Mouse (Mus musculus) kidney, adult 18-20 months (tissue): ENCODE measurements around the gene Ccdc173.
A peak's percentile ranks its signal among the peaks of the same experiment; 100 is the strongest.
"Not testable (repeated sequence)": the region's sequence is repeated elsewhere in the genome, so short reads cannot be mapped to it uniquely, and the experiment has no call there.

Experiments
- DNase-seq: peaks from one replicate; pipeline ENCODE4 v3.0.0; 2021

The Ccdc173 gene

DNA sequence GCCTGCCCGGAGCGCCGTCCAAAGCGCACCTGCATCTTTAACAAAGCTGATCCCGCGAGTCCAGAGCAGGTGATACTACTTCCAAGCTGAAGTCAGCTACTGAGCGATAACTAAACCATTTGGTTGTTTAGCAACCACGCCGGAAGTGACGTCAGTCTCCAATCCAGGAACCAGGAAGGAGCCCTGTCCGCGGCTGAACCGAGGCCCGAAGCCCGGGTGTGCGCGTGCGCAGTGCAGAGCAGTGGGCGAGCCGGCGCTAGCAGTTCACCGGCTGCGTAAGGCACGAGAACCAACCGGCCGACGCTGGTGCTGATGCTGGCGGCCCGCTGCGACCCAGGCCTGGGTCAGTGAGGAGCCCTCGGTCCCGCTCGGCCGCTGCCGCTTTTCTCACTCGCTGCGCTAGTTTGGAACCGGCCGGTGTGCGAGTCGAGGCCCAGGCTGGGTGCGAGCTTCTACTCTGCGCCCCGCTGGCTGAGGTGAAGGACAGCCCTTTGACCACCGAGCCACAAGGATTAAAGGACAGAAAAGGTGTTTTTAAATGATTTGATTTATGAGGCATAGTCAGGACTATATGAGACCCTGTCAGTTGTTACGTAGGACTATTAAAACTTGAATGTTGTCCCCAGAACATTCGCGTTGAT lies at the start of gene Ccdc173, which contains the start of gene Phospho2:
Gene Ccdc173 (minus strand): TSS at position 147 of the 641 bp plus-strand sequence.
Gene Phospho2 (plus strand): TSS at position 195 of the 641 bp plus-strand sequence.
- DNase-seq: peak; percentile 97

DNA sequence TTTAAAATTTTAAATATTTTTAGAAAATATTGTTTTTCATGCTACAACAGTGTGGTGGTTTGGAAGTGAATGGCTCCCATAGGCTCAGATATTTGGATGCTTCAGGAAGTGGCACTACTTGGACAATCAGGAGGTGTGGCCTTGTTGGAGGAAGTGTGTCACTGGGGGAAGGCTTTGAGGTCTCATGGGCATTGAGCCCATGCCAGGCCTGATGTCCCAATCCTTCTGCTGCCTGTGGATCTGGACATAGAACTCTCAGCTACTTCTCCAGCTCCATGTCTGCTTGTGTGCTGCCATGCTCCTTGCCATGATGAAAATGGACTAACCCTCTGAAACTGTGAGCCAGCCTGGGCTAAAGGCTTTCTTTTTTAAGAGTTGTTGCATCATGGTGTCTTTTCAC lies 49.3 kb upstream of the Ccdc173 start:
- DNase-seq: no peak

DNA sequence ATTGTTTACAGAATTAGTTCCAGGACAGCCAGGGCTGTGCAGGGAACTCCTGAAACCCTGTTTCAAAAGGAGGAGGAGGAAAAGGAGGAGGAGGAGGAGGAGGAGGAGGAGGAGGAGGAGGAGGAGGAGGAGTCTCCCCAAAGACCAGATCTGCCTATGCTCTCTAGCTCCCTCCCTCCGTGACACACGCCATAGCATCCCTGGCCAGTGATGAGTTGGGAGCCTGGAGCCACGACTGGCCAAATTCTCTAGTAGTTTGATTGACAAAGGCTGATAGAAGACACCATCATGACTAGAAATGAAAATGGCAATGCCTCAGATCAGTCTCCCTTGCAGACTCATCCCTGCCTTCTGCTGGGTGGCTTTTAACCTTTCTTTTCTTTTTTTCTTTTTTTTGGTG lies 48.6 kb upstream of the Ccdc173 start:
- DNase-seq: no peak

DNA sequence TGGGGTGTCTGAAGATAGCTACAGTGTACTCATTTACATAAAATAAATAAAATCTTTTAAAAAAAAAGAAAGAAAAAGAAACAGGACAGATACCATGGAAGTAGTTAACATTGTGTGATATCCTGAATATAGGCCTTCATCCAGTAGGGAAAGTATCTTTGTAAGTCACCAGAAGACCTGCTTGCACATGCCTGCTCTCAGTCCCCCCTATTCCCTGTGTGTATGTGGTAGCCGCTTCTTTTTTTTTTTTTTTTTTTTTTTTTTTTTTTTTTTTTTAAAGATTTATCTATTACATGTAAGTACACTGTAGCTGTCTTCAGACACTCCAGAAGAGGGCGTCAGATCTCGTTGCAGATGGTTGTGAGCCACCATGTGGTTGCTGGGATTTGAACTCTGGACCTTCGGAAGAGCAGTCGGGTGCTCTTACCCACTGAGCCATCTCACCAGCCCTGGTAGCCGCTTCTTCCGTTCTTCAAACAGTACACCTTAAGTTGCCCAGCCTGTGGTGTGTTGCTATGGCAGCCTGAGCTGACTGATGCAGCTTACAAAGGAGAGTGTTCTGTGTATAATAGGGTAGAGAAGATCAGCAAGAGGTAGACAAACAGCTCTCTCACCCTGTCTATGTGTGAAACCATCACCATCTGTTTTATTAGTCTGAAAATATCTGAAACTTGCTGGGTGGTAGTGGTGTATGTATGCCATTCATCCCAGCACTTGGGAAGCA lies 48.0 kb upstream of the Ccdc173 start:
- DNase-seq: no peak

DNA sequence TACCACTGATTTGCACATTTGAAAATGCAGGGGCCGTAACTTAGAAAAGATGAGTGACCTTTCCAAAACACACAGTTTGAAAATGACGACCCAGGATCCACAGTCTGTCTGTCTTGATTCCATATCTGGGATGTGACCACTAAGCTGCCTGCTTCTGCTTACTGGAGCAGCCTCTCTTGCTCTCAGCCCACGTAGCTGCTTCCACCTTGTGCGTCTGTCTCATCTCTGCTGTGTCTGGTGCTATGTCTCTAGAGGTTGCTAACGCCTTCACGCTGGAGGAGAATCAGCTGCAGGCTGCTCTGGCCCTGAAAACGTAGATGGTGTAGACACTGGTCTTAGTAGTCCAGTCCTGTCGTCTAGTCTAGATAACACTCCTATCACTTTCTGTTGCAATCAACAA lies 40.7 kb upstream of the Ccdc173 start:
- no peak for DNase-seq

DNA sequence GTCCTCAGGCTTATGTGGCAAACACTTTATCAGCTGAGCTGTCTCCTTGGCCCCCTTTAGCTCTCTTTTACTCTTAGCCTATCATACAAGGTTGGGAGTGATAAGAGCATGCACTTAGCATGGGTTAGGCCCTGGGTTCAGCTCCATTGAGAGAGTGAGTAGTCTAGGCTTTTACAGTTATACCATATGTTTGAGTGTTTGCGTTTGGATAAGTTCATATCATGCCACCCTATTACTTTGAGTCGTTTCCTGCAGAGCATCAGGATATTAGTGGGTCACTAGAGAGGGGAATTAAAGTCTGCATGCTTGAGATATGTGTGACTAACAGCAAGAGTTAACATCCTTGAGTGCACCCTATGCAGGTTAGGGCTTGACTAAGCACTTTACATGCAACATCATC lies 40.3 kb upstream of the Ccdc173 start:
- DNase-seq: no peak

DNA sequence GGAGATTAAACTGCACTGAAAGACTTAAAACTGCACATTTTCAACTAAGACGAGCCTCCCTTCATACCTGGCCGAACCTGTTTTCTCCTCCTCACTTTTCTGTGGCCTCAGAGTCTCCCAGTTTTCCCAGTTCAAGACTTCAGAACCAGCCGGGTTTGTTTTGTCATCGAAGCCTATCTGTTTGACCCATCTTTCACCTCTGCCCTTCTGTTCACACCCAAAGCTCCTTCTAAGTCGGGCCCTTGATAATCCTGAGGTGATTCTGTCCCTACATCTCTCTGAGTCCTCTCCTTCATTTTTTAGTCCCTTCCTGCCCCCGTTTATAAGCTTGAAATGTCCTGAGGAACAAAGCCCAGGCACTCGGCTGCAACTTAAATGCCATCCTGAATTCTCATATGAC lies 38.7 kb upstream of the Ccdc173 start:
- no peak for DNase-seq

DNA sequence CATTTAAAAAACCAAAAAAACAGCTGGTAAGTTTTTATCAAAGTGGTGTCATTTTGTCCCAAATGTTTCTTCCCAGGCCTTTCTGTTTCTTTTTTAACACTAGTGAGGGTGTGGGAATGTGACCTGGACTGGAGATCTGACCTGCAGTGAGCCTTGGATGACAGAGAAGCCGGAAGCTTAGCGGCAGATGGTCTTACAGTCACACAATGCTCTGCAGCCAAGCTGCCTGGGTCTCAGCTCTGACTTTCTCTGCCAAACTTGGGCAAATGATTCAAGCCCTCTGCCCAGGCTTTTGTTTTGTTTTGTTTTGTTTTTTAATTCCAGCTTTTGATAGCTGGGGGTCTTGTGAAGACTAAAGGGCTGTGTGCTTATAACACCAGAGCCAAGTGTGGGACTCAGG lies 37.0 kb upstream of the Ccdc173 start:
- DNase-seq: no peak

DNA sequence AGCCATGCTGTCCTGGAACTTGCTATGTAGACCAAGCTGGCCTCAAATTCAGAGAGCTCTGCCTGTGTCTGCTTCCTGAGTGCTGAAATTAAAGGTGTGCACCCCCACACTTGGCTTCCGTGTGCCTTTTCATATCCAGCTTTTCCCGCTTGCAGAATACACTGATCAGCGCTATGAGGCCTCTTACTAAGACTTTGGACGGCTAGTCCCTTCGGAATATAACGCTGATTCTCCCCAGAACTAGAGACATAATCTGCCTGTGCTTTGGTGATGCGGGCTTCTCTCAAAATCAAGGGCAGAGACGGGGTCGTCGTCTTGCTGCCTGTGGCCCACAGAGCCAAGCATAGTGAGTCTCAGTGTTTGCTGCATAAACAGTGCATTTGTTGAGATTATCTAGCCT lies 36.5 kb upstream of the Ccdc173 start:
- no peak for DNase-seq

DNA sequence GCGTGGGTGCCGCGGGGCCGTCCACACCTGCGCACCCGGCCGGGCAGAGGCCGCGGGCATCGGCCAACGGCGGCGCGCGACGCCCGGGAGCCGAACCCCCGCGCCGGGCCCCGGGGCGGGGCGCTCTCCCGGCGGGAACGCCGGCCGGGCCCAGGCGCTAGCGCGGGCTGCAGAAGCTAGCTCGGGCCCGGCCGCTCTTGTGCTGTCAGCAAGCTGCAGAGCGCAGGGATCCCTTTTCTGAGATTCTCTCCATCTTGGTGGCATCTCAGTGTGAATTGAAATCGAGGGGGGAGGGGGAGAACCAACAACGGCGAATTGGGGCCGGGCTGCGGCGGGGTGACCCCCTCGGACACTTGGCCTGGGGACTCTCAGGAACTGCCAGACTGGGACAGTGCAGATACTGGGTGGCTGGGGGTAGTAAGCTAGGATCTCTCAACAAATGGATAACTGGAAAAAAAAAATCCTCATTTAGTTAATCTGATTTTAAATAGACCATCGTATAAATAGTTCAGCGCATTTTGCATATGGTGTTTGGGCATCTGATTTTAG lies 33.8 kb upstream of the Ccdc173 start:
- DNase-seq: peak; percentile 20

DNA sequence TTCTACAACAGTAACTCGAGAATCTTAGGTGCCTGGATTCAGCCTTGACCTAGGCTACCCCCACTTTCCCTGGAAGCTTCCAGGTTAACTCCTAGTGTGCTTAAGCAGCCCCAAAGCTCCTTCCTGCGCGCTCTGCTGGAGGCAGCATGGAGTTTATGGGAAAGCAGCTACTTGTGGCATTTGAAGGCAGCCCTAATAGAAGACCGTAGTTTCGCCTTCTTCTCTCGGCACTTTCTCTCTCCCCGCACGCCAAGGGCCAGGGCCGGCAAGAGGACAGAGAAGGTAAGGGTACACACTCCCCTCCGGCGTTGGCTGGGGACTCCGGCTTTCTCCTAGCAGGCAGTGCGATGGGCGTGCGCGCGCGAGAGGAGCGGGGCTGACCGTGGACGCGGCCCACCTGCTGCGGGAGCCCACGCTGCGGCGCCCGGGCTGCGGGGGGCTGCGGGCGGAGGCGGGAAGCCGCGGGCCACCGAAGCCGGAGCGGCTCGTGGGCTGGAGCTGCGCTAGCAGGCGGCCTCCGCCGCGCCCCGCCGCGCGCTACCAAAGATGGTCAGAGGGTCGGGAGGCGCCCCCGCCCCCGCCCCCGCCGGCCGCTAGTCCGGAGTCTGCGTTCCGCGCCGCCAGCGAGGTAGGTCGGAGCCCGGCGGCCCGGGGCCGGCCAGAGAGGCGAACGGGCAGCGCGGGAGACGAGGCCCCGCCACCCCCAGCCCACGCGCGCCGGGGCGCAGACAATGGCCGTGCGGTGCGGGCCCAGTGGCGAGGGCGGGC lies 33.2 kb upstream of the Ccdc173 start:
- DNase-seq: peak; percentile 35

DNA sequence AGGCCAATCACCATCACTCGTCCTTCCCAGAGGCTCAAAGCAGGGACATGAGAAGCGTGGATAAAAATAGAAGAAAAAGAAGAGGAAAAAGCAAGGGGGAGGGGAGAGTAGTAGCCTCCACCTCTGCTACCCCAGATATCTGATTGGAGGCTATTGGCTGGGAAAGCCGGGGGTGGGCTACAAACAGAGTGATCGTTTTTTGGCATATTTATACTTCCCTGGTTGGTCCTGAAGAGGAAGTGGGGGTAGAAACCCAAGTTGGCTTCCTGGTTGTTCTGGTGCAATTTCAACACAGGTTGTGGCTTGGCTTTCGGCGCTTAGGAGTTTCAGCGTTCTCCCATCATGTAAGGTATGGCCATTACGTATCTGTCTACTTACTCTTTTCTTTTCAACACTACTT lies 32.3 kb upstream of the Ccdc173 start, which contains the start of gene Klhl23:
Gene Klhl23 (plus strand): TSS at position 234 of the 400 bp plus-strand sequence.
- no peak for DNase-seq

DNA sequence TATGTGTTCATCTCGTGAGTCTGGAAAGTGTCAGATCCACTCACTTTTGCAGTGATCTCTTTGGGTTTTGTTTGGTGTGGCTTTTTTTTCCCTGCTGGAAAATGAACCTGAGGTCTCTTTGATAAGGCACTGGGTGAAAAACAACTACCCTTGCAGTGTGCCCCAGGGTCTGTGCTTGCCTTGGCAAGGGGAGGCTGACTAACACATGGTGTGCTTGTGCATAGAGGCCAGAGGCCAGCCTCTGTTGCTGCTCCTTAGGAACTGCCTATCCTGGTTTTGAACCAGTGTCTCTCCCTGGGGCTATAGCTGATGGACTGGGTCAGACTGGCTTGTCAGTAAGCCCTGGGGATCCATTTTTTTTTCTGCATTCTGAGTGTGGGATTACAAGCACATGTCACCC lies 30.8 kb upstream of the Ccdc173 start:
- no peak for DNase-seq

DNA sequence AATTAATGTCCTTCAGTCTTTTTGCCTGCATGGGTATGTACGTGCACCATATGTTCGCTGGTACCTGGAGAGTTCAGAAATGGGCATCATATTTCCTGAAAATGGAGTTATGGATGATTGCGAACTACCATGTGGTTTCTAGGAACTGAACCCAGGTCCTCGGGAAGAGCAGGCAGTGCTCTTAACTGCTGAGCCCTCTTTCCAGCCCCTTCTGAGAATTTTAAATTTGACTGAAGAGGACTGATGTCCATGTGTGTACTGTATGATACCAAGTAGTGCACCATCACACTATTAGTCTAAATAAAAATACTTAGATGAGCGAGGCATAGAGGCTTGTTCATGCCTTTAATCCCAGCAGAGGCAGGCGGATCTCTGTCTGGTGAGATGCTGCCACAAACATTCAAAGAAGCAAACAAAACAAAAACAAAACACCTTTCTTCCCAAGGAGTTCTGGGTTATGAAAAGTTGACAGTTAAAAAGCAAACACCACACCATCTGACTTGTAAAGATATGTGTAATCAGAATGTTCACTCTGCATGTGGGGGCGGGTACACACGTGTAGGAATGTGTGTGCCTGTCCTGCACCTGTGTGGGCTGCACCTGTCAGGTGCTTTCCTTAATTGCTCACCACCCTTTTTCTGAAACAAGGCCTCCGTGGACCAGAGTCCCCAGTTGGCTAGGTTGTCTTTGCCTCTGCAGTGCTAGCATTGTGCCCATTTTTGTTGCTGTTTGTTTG lies 29.1 kb upstream of the Ccdc173 start:
- DNase-seq: no peak

DNA sequence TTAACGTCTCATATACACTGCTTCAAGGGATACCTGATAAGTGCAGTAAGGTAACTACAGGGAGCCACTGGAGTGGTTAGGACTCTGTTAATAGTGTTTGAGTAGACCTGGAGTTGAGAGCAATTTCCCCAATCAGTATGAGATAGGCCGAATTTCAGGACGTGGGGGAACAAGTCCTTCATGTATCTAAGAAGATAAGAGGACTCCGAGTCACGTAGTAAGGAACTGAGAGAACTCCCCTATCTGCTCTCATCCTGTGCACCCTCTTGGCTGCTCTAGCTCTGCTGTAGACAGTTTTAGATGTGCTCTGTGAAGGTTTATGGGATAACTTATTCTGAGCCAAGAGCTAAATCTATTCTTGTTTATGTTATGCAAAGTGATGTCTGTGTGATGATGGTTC lies 27.2 kb upstream of the Ccdc173 start:
- no peak for DNase-seq

DNA sequence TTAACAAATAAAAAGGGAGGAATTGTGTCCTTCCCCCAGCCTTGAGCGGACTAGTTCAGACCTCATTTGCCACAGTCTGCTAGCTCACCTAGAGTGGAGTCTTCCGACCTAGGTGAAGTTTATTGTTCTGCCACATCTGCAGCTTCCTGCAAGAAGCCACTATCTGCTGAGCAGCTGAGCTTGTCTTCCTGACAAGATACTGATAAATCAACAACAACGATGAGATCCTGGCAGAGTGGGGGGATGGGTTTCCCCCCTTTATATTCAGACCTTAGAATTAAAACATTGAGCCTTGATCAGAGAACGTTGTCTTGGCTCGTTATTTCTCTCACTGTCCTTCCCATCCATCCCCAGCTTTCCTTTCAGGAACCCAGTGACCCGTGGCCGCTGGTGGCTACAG lies 22.0 kb upstream of the Ccdc173 start:
- not testable (repeated sequence) for DNase-seq

DNA sequence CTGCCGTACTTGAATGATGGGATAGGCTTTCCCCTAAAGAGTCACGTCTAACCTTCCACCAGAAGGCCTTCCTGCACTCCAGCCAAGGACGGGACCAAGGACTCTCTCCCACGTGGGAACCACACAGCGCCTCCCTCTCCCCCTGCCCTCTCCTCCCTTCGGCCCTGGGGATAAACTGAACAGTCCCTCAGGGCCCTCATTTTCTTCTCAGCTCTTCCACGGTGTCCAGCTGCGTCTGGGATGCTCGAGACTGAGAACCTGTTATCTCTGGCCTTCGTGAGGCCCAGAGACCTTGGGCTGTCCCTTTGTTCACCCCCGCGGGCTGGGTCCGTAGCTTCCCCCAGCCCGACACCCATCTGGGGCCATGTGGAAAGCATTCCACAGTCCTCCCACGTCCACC lies 20.8 kb upstream of the Ccdc173 start:
- DNase-seq: no peak

DNA sequence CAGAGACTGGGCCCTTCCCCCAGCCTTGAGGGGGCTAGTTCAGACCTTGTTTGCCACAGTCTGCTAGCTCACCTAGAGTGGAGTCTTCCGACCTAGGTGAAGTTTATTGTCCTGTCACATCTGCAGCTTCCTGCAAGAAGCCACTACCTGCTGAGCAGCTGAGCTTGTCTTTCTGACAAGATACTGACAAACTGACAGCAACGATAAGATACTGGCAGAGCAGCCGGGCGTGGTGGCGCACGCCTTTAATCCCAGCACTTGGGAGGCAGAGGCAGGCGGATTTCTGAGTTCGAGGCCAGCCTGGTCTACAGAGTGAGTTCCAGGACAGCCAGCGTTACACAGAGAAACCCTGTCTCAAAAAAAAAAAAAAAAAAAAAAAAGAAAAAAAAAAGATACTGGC lies 15.3 kb upstream of the Ccdc173 start:
- DNase-seq: not testable (repeated sequence)

DNA sequence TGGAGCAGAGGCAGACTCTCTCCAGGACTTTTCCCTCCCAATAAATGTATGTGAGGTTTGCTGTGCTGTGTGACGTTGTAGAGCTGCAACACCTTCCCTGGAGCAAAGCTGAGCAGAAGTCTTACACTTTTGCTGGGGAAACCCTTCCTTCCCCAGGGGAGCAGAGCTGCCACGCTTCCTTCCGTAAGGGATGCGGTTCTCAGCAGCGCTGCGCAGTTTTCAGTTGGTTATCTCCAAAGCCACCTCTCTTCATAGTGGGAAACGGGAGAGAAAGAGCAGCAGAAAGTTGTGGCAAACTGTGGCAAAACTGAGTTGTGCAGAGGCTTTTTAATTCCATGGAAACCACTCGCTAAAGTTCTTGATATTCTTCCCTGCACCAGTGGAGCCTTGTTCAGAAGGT lies 14.4 kb upstream of the Ccdc173 start:
- DNase-seq: no peak

DNA sequence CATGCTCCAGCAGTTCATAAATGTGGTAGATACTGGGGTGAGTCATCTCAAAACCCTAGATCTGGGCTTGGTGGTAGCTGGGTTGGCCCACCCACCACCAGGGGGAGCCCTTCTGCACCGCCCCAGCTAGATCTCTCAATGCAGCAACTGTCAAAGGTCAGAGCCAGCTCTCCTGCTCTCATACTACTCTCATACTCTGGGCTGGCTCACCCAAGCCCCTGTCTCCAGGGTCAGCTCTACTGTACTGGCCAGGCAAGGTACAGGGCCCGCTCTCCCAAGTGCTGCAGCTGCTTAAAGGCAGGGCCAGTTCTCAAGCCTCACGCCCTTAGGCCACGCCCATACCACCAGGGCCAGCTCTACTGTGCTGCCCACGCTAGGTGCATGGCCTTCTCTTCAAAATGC lies 13.5 kb upstream of the Ccdc173 start:
- DNase-seq: peak; percentile 73

DNA sequence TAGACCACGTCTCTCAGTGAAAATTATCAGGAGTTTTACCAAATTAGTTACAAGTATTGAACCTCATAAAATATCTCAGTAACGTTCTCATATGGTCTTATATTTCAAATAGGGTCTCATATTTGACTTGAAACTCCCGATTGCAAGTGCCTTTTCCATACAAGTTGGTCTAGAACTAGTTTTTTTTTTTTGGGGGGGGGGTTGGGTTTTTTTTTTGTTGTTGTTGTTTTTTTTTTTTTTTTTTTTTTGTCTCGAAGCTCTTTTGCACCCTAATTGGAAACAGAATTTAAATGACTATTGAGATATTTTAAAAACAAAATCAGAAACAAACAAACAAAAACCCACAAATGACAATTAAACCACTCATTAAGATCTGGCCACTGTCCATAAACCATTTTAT lies 1.3 kb upstream of the Ccdc173 start:
- no peak for DNase-seq

DNA sequence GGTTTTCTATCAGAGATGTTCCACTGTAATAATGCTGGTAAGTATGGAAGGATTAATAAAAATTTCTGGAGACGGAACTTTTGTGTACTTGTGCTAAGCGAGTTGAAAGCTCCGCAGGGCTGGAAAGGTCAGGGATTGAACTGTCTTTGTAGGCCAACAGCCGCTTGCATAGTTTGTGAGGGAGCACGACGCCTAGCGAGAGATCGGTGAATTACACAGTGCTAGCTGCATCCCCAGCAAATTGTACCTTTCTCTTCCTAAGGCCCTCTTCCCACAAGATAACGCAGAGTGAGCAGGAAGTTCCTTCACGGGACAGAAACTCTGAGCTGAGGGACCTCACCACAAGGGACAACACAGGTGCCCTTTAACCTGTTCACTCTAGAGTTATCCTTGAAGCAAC lies 910 bp upstream of the Ccdc173 start:
- DNase-seq: peak; percentile 92

DNA sequence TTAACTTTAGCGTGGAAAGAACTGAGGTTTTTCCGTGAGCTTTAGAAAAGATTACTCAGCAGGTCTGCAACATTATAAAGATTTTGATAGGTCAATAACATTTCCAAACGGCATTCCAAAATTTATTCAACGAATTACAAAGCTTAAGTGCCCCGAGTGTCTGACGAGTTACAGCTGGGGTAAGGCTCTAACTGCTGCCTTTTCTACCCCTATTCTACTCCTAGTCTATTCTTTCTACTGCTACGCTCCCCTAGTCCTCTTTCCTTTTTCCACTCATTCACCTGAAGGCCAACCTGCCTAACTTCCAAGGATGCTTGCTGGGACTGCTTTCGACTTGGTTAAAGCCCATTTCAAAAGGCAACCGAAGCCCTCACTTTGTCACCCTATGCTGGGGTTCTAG lies 401 bp downstream of the Ccdc173 start:
- DNase-seq: no peak
